17 mouse cellular contexts compared by ENCODE assay signal in the genomic region with DNA sequence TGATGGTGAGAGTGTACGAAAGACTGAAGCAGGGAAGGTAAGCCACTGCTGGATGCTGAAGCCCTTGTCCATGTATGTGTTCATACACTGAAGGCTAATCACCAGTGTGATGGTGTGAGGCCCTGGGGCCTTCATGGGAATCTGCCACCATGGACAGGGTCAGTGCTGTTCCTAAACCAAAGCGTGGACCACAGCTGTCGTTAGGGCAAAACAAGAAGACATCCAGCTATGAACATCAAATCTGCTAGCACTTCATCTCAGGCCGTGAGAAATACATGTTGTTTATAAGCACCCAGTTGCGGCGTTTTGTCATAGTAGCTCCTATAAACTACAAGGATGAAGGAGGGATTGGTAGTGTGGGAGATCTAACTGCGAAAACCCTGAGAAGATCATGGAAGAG.
"Had no signal": no experiment of that assay in that cellular context is flagged by ENCODE, and none has a peak within 500 bp of the region (broad histone marks: within the 10 kb centered on the region; RNA-seq: fewer than 3 reads in every experiment).

No protein-coding gene starts in this region.

- H3K27ac ChIP-seq: liver, embryonic 13.5 days; macrophage; midbrain, embryonic 12.5 days; midbrain, embryonic 15.5 days; neural tube, embryonic 12.5 days; neural tube, embryonic 15.5 days; stomach, embryonic 15.5 days had no signal

- H3K4me2 ChIP-seq: liver, embryonic 13.5 days; midbrain, embryonic 12.5 days; midbrain, embryonic 15.5 days; neural tube, embryonic 12.5 days; neural tube, embryonic 15.5 days; stomach, embryonic 15.5 days had no signal

- H3K9ac ChIP-seq: liver, embryonic 13.5 days; midbrain, embryonic 12.5 days; midbrain, embryonic 15.5 days; neural tube, embryonic 12.5 days; neural tube, embryonic 15.5 days; stomach, embryonic 15.5 days had no signal

- ATAC-seq: intestine, embryonic 16.5 days had no signal

- H3K9me3 ChIP-seq: liver, embryonic 13.5 days; midbrain, embryonic 12.5 days; midbrain, embryonic 15.5 days; neural tube, embryonic 12.5 days; neural tube, embryonic 15.5 days; stomach, embryonic 15.5 days had no signal

- H3K36me3 ChIP-seq: midbrain, embryonic 12.5 days; midbrain, embryonic 15.5 days; neural tube, embryonic 12.5 days; neural tube, embryonic 15.5 days; stomach, embryonic 15.5 days had no signal

- DNase-seq: kidney, adult 18-20 months; kidney, adult 9 months; kidney, postnatal 14 days; kidney, postnatal 4 days; left cerebral cortex, postnatal 4 days; liver, embryonic 13.5 days; retina, postnatal 1 day; right cerebral cortex, postnatal 25 days; spleen, adult 18-20 months; thymus, postnatal 36 days had no signal

- H3K4me1 ChIP-seq: liver, embryonic 13.5 days; midbrain, embryonic 15.5 days; neural tube, embryonic 12.5 days; neural tube, embryonic 15.5 days had no signal

- H3K27me3 ChIP-seq: liver, embryonic 13.5 days; midbrain, embryonic 15.5 days; neural tube, embryonic 12.5 days; neural tube, embryonic 15.5 days; stomach, embryonic 15.5 days had no signal

- H3K4me3 ChIP-seq: liver, embryonic 13.5 days; midbrain, embryonic 12.5 days; midbrain, embryonic 15.5 days; neural tube, embryonic 12.5 days; neural tube, embryonic 15.5 days; stomach, embryonic 15.5 days had no signal
